Comparison of ENCODE assay signal across 11 mouse cellular contexts in genomic region chr10:41491111-41491510, GRCm38 (mm10). TPM values are rescaled to one million over a fixed set of nuclear protein-coding genes. Genes with fewer than 3 reads are reported as not detected.
DNase-seq lines count a peak whose midpoint lies in the region; ATAC-seq and TF ChIP-seq lines count a peak whose summit lies in the region.
"Had no signal": no experiment of that assay in that cellular context is flagged by ENCODE, and none has a peak within 500 bp of the region (broad histone marks: within the 10 kb centered on the region; RNA-seq: fewer than 3 reads in every experiment).

No protein-coding gene starts in this region.

- H3K9me3 ChIP-seq in forebrain, embryonic 12.5 days, result no peaks in the 10 kb centered on the region
- H3K9me3 ChIP-seq in kidney, embryonic 15.5 days (replicated peaks), result no peaks in the 10 kb centered on the region
- no peaks in the 10 kb centered on the region for H3K9me3 ChIP-seq in midbrain, postnatal 0 days (ENCODE audit: low read length)

- H3K27ac ChIP-seq in left cerebral cortex, adult 2 months, result no peak overlapping the region
- no peak overlapping the region for H3K27ac ChIP-seq in forebrain, embryonic 12.5 days
- no peak overlapping the region for H3K27ac ChIP-seq in kidney, embryonic 15.5 days
- H3K27ac ChIP-seq in midbrain, postnatal 0 days (ENCODE audit: low read depth, low read length), result no peak overlapping the region

- H3K27me3 ChIP-seq in forebrain, embryonic 12.5 days, result no peaks in the 10 kb centered on the region
- H3K27me3 ChIP-seq in kidney, embryonic 15.5 days, result 0 out of 2 replicates have a peak, but pooled peaks cover 3% of the 10 kb centered on the region
- H3K27me3 ChIP-seq in midbrain, postnatal 0 days (ENCODE audit: insufficient read depth, low read length), result no peaks in the 10 kb centered on the region
- H3K27me3 ChIP-seq: Patski had no signal

- no peak for DNase-seq in left cerebral cortex, adult 2 months (ENCODE audit: extremely low spot score in 1 of 2, low spot score in 2 of 2)
- DNase-seq in left cerebral cortex, postnatal 10 days (ENCODE audit: extremely low spot score in 1 of 2, low spot score in 2 of 2), result no peak
- no peak for DNase-seq in midbrain, postnatal 0 days (ENCODE audit: low spot score)
- no peak for DNase-seq in layer of hippocampus, adult 9-10 months (ENCODE audit: low spot score)
- no peak for DNase-seq in spleen, postnatal 4 days (ENCODE audit: low spot score in 2 of 2)
- no peak for DNase-seq in embryo, embryonic 10.5 days (ENCODE audit: low spot score)
- DNase-seq: cerebellum, postnatal 10 days; right cerebral cortex, postnatal 14 days had no signal

- H3K4me3 ChIP-seq in left cerebral cortex, adult 2 months, result peak overlapping the region; percentile 80
- H3K4me3 ChIP-seq in forebrain, embryonic 12.5 days (replicated peaks), result no peak overlapping the region
- H3K4me3 ChIP-seq in kidney, embryonic 15.5 days (replicated peaks), result peak overlapping the region; percentile 65
- H3K4me3 ChIP-seq in midbrain, postnatal 0 days (ENCODE audit: low read depth, low read length), result peak overlapping the region; percentile 76

- 53% methylated on average over 4 of the region's 4 CpGs for WGBS in forebrain, embryonic 12.5 days
- WGBS in kidney, embryonic 15.5 days, result 44% methylated on average over 4 of the region's 4 CpGs
- WGBS in midbrain, postnatal 0 days, result 38% methylated on average over 4 of the region's 4 CpGs

- no peak for TF ChIP-seq CTCF in left cerebral cortex, adult 2 months (IDR thresholded peaks at IDR 0.05)
- no peak for TF ChIP-seq CTCF in midbrain, postnatal 0 days (IDR thresholded peaks at IDR 0.05)

- 0 out of 2 replicates have a peak overlapping the region, but pooled peaks have one; percentile 98 for H3K4me2 ChIP-seq in forebrain, embryonic 12.5 days
- H3K4me2 ChIP-seq in kidney, embryonic 15.5 days, result peak overlapping the region; percentile 99
- peak overlapping the region; percentile 92 for H3K4me2 ChIP-seq in midbrain, postnatal 0 days (ENCODE audit: low read depth, low read length, poor library complexity, severe bottlenecking)

- peaks cover 34% of the 10 kb centered on the region for H3K4me1 ChIP-seq in forebrain, embryonic 12.5 days
- peaks cover 25% of the 10 kb centered on the region for H3K4me1 ChIP-seq in kidney, embryonic 15.5 days
- no peaks in the 10 kb centered on the region; the same call in none of the 2 replicates for H3K4me1 ChIP-seq in midbrain, postnatal 0 days (ENCODE audit: insufficient read depth, low read length)

- peaks cover 25% of the 10 kb centered on the region for H3K36me3 ChIP-seq in forebrain, embryonic 12.5 days (replicated peaks)
- peaks cover 21% of the 10 kb centered on the region for H3K36me3 ChIP-seq in kidney, embryonic 15.5 days
- H3K36me3 ChIP-seq in midbrain, postnatal 0 days (ENCODE audit: insufficient read depth, low read length), result 0 out of 2 replicates have a peak, but pooled peaks cover 6% of the 10 kb centered on the region

- intact Hi-C loops in left cerebral cortex, adult 2 months (cut with DNase I), result no loop called here
- intact Hi-C loops in left cerebral cortex, postnatal 10 days (cut with DNase I), result no loop called here

- no peak overlapping the region for H3K9ac ChIP-seq in forebrain, embryonic 12.5 days
- no peak overlapping the region for H3K9ac ChIP-seq in kidney, embryonic 15.5 days
- H3K9ac ChIP-seq in midbrain, postnatal 0 days (replicated peaks; ENCODE audit: low read length, poor library complexity, severe bottlenecking), result no peak overlapping the region

- no peak for ATAC-seq in forebrain, embryonic 12.5 days (ENCODE audit: low FRiP score)
- no peak for ATAC-seq in kidney, embryonic 15.5 days (replicated peaks; ENCODE audit: low FRiP score)
- no peak for ATAC-seq in midbrain, postnatal 0 days (ENCODE audit: low FRiP score)

RNA-seq across cellular contexts. Expression of gene Ppil6, which starts 0.9 kb away (rescaled TPM):
- total RNA-seq in left cerebral cortex, adult 2 months (2021), result 1 to 10 TPM; 4.6 to 6.6 TPM
- total RNA-seq in left cerebral cortex, postnatal 10 days (2021), result 1 to 10 TPM; 6.2 to 7.3 TPM
- 1.1 and 1.7 TPM in 2 replicates for polyA plus RNA-seq in forebrain, embryonic 12.5 days (2016; fragmentation: Nextera tagmentation; extraction: Ambion mirVana)
- polyA plus RNA-seq in kidney, embryonic 15.5 days (2015; fragmentation: Nextera tagmentation; extraction: Ambion mirVana), result 2.4 and 2.6 TPM in 2 replicates
- 1.8 and 2.3 TPM in 2 replicates for total RNA-seq in midbrain, postnatal 0 days (2014; rRNA removed)
- 4.7 and 5.3 TPM in 2 replicates for polyA plus RNA-seq in midbrain, postnatal 0 days (2015; fragmentation: Nextera tagmentation; extraction: Ambion mirVana)

RNA-seq across cellular contexts. Expression of gene Smpd2, which starts 0.9 kb away (rescaled TPM):
- 10 to 100 TPM; 16.8 to 21.3 TPM for total RNA-seq in left cerebral cortex, adult 2 months (2021)
- 10 to 100 TPM; 17.2 to 18.8 TPM for total RNA-seq in left cerebral cortex, postnatal 10 days (2021)
- polyA plus RNA-seq in forebrain, embryonic 12.5 days (2016; fragmentation: Nextera tagmentation; extraction: Ambion mirVana), result 52.2 and 52.3 TPM in 2 replicates
- polyA plus RNA-seq in kidney, embryonic 15.5 days (2015; fragmentation: Nextera tagmentation; extraction: Ambion mirVana), result 59.6 and 72.0 TPM in 2 replicates
- total RNA-seq in midbrain, postnatal 0 days (2014; rRNA removed), result 34.4 and 36.9 TPM in 2 replicates
- 43.5 and 44.0 TPM in 2 replicates for polyA plus RNA-seq in midbrain, postnatal 0 days (2015; fragmentation: Nextera tagmentation; extraction: Ambion mirVana)

RNA-seq across cellular contexts. Expression of gene Mical1, which starts 15.0 kb away (rescaled TPM):
- total RNA-seq in left cerebral cortex, adult 2 months (2021), result 10 to 100 TPM; 22.6 to 26.0 TPM
- 10 to 100 TPM; 32.7 to 36.5 TPM for total RNA-seq in left cerebral cortex, postnatal 10 days (2021)
- 48.8 and 50.3 TPM in 2 replicates for polyA plus RNA-seq in forebrain, embryonic 12.5 days (2016; fragmentation: Nextera tagmentation; extraction: Ambion mirVana)
- polyA plus RNA-seq in kidney, embryonic 15.5 days (2015; fragmentation: Nextera tagmentation; extraction: Ambion mirVana), result 31.5 and 39.3 TPM in 2 replicates
- total RNA-seq in midbrain, postnatal 0 days (2014; rRNA removed), result 24.1 and 24.6 TPM in 2 replicates
- polyA plus RNA-seq in midbrain, postnatal 0 days (2015; fragmentation: Nextera tagmentation; extraction: Ambion mirVana), result 18.7 and 21.2 TPM in 2 replicates

RNA-seq across cellular contexts. Expression of gene Cd164, which starts 28.1 kb away (rescaled TPM):
- total RNA-seq in left cerebral cortex, adult 2 months (2021), result 10 to 100 TPM; 66.5 to 67.8 TPM
- 10 to 100 TPM; 43.7 to 53.2 TPM for total RNA-seq in left cerebral cortex, postnatal 10 days (2021)
- polyA plus RNA-seq in forebrain, embryonic 12.5 days (2016; fragmentation: Nextera tagmentation; extraction: Ambion mirVana), result 104 and 110 TPM in 2 replicates
- 180 and 188 TPM in 2 replicates for polyA plus RNA-seq in kidney, embryonic 15.5 days (2015; fragmentation: Nextera tagmentation; extraction: Ambion mirVana)
- 29.3 and 31.2 TPM in 2 replicates for total RNA-seq in midbrain, postnatal 0 days (2014; rRNA removed)
- polyA plus RNA-seq in midbrain, postnatal 0 days (2015; fragmentation: Nextera tagmentation; extraction: Ambion mirVana), result 44.5 and 48.2 TPM in 2 replicates

RNA-seq across cellular contexts. Expression of gene Zbtb24, which starts 40.9 kb away (rescaled TPM):
- total RNA-seq in left cerebral cortex, adult 2 months (2021), result 10 to 100 TPM; 19.6 to 21.2 TPM
- 10 to 100 TPM; 16.3 to 17.0 TPM for total RNA-seq in left cerebral cortex, postnatal 10 days (2021)
- 20.6 and 20.8 TPM in 2 replicates for polyA plus RNA-seq in forebrain, embryonic 12.5 days (2016; fragmentation: Nextera tagmentation; extraction: Ambion mirVana)
- polyA plus RNA-seq in kidney, embryonic 15.5 days (2015; fragmentation: Nextera tagmentation; extraction: Ambion mirVana), result 18.3 and 19.8 TPM in 2 replicates
- total RNA-seq in midbrain, postnatal 0 days (2014; rRNA removed), result 17.2 and 22.3 TPM in 2 replicates
- 15.5 and 15.8 TPM in 2 replicates for polyA plus RNA-seq in midbrain, postnatal 0 days (2015; fragmentation: Nextera tagmentation; extraction: Ambion mirVana)
